Mouse (Mus musculus) gastrocnemius, adult 2 months (tissue): Measurements from ENCODE around the gene Tead4. TPM values are rescaled to one million over a fixed set of nuclear protein-coding genes. Genes with fewer than 3 reads are reported as not detected.
A peak's percentile ranks its signal among the peaks of the same experiment; 100 is the strongest.

ENCODE experiments used
- DNase-seq: peaks from one replicate; pipeline ENCODE4 v3.0.0; 2022
- H3K27ac ChIP-seq: fragments of 200-600 bp; 2 replicates; pipeline ENCODE4 v1.8.1; 2022; ENCODE audit warnings: mild to moderate bottlenecking
- H3K4me3 ChIP-seq: fragments of 200-600 bp; 2 replicates; pipeline ENCODE4 v1.8.1; 2022; ENCODE audit warnings: mild to moderate bottlenecking, moderate library complexity
- CTCF ChIP-seq: fragments of 200-600 bp; IDR thresholded peaks from 2 replicates; pipeline ENCODE4 v1.8.1; 2022; ENCODE audit warnings: antibody characterized with exemption, mild to moderate bottlenecking, moderate library complexity
- intact Hi-C: fragments of 180-260 bp; cut with DNase I; formaldehyde crosslinking; loops from one replicate; pipeline ENCODE4 v1.15.1; 2025
- total RNA-seq, 2 experiments: library from RNA; stranded (reverse); gene quantifications; 2 replicates each; pipeline ENCODE4 v1.2.3; 2021

Gene Tead4
- total RNA-seq, 2 experiments from 2014 or later = 7.6 to 8.1 TPM

GRCm38 (mm10) chr6:128280472-128281145 lies 20.0 kb downstream of the Tead4 start:
- no peak for TF ChIP-seq CTCF
- Histone ChIP-seq H3K4me3 (no peak overlapping the region), H3K27ac (no peak overlapping the region)
- intact Hi-C loops = no loop called here
- no peak for DNase-seq

- H3K27ac ChIP-seq = no peak overlapping the region
Observed at GRCm38 (mm10) chr6:128279608-128280007, 21.0 kb downstream of the Tead4 start.

GRCm38 (mm10) chr6:128279099-128279498 lies 21.5 kb downstream of the Tead4 start:
- no peak for DNase-seq
- intact Hi-C loops = no loop called here
- Histone ChIP-seq H3K4me3 (no peak overlapping the region), H3K27ac (no peak overlapping the region)
- no peak for TF ChIP-seq CTCF

More at GRCm38 (mm10) chr6:128279608-128280007, 21.0 kb downstream of the Tead4 start:
- DNase-seq = no peak
- intact Hi-C loops = no loop called here
- TF ChIP-seq CTCF = no peak
- no peak overlapping the region for H3K4me3 ChIP-seq

- no peak for DNase-seq
- intact Hi-C loops = loop anchor here (2.0 kb wide), 1 partner anchor 19 kb away; no protein-coding TSS in a partner anchor
- Histone ChIP-seq H3K4me3 (no peak overlapping the region), H3K27ac (peak overlapping the region; percentile 83)
- TF ChIP-seq CTCF = no peak
Observed at GRCm38 (mm10) chr6:128277132-128278085, 23.2 kb downstream of the Tead4 start.

GRCm38 (mm10) chr6:128276349-128276748 lies 24.3 kb downstream of the Tead4 start:
- Histone ChIP-seq H3K4me3 (no peak overlapping the region), H3K27ac (peak overlapping the region; percentile 83)
- DNase-seq = peak; percentile 38
- TF ChIP-seq CTCF = no peak
- intact Hi-C loops = loop anchor here (2.0 kb wide), 1 partner anchor 20 kb away; no protein-coding TSS in a partner anchor

- intact Hi-C loops = loop anchor here (2.0 kb wide), 1 partner anchor 21 kb away; no protein-coding TSS in a partner anchor
- H3K27ac ChIP-seq = peak overlapping the region; percentile 83
- no peak overlapping the region for H3K4me3 ChIP-seq
- TF ChIP-seq CTCF = 0 out of 2 replicates have a peak, but pooled peaks have one; percentile 4
- peak; percentile 92 for DNase-seq
Observed at GRCm38 (mm10) chr6:128275506-128276064, 25.0 kb downstream of the Tead4 start.

- no peak for TF ChIP-seq CTCF
- no peak overlapping the region for H3K4me3 ChIP-seq
- intact Hi-C loops = no loop called here
Observed at GRCm38 (mm10) chr6:128273507-128273906, 27.1 kb downstream of the Tead4 start.

GRCm38 (mm10) chr6:128272754-128273153 lies 27.9 kb downstream of the Tead4 start:
- H3K4me3 ChIP-seq = no peak overlapping the region
- DNase-seq = no peak
- no peak for TF ChIP-seq CTCF
- H3K27ac ChIP-seq = no peak overlapping the region
- intact Hi-C loops = no loop called here

More at GRCm38 (mm10) chr6:128273507-128273906, 27.1 kb downstream of the Tead4 start:
- no peak overlapping the region for H3K27ac ChIP-seq
- DNase-seq = no peak

GRCm38 (mm10) chr6:128269850-128270249 lies 30.8 kb downstream of the Tead4 start:
- H3K4me3 ChIP-seq = no peak overlapping the region
- TF ChIP-seq CTCF = no peak
- intact Hi-C loops = no loop called here
- no peak overlapping the region for H3K27ac ChIP-seq
- DNase-seq = no peak

GRCm38 (mm10) chr6:128264870-128265526 lies 35.6 kb downstream of the Tead4 start:
- intact Hi-C loops = no loop called here
- Histone ChIP-seq H3K4me3 (no peak overlapping the region), H3K27ac (peak overlapping the region; percentile 87)
- 0 out of 2 replicates have a peak, but pooled peaks have one; percentile 12 for TF ChIP-seq CTCF
- DNase-seq = peak; percentile 87

GRCm38 (mm10) chr6:128261486-128261885 lies 39.1 kb downstream of the Tead4 start:
- intact Hi-C loops = no loop called here
- no peak for DNase-seq

GRCm38 (mm10) chr6:128259252-128259651 lies 41.4 kb downstream of the Tead4 start:
- no peak for DNase-seq
- H3K27ac ChIP-seq = no peak overlapping the region
- TF ChIP-seq CTCF = no peak
- intact Hi-C loops = no loop called here
- H3K4me3 ChIP-seq = no peak overlapping the region

More at GRCm38 (mm10) chr6:128261486-128261885, 39.1 kb downstream of the Tead4 start:
- Histone ChIP-seq H3K4me3 (no peak overlapping the region), H3K27ac (no peak overlapping the region)
- TF ChIP-seq CTCF = no peak
